Mouse (Mus musculus): ENCODE measurements around the gene Inpp4b.

Gene Inpp4b

DNA sequence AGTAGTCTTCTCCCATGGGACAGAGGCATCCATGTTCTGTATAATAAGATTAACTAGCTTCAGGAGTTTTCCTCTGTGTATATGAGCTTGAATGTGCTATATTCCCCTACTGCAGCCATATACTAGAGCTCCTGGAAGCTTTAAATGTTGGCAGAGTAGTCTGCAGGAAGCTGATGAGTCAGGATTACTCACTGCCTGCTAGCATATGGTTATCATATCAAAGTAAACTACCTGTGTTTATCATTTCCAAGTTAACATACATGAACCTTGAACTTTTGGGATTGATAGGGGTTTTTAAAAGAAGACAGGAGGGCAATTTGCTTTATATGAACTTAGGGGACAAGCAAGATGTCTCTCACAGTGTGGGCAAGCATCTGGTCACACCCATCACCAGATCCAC lies 498.2 kb downstream of the Inpp4b start:
- no peak for DNase-seq (ENCODE audit: low spot score)

- DNase-seq (ENCODE audit: low spot score) = no peak
Observed at GRCm38 (mm10) chr8:81844104-81844982, 502.0 kb downstream of the Inpp4b start.

DNA sequence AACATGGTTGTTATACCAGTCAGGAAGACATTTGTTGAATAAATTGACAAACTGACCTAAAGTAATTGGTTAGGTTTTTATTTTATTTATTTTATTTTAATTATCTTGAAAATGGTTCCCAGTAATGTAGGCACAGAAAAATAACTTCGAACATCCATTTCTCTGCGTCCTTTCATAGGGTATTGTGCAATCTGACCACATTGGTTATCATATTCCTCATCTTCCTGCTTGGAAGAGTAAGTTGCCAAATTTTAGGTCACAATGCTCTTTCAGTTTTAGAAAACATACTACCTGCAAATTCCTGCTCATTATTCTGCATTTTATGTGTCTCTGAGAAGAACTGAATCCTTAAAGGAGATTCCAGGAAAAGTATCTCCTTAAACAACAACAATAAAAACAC lies 505.6 kb downstream of the Inpp4b start:
- DNase-seq (ENCODE audit: low spot score) = no peak

GRCm38 (mm10) chr8:81849976-81850375 lies 507.6 kb downstream of the Inpp4b start:
- no peak for DNase-seq (ENCODE audit: low spot score)

GRCm38 (mm10) chr8:81853184-81853583 lies 510.8 kb downstream of the Inpp4b start:
- no peak for DNase-seq (ENCODE audit: low spot score)

DNA sequence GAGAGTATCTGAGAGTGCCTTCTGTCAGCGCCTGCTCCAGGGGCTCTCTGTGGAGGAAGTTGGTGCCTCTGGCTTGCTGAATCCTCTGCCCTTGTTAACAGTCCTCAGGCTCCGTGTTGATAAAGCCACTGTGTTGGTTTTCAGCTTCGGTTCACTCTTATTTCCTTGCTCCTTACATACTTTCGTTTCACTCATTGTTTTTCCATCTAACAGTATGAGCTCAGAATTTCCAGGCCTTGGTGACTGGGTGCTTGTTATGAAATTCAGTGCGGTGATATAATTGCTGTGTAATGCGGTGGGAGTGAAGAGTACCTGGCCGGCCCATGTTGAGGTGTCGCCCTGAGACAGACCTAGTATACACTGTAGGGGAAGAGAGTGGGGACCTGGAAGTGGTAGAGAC lies 512.2 kb downstream of the Inpp4b start:
- DNase-seq (ENCODE audit: low spot score) = no peak

- no peak for DNase-seq (ENCODE audit: low spot score)
Observed at GRCm38 (mm10) chr8:81855009-81855408, 512.7 kb downstream of the Inpp4b start.

- no peak for DNase-seq (ENCODE audit: low spot score)
Observed at GRCm38 (mm10) chr8:81856120-81856519, 513.8 kb downstream of the Inpp4b start.

DNA sequence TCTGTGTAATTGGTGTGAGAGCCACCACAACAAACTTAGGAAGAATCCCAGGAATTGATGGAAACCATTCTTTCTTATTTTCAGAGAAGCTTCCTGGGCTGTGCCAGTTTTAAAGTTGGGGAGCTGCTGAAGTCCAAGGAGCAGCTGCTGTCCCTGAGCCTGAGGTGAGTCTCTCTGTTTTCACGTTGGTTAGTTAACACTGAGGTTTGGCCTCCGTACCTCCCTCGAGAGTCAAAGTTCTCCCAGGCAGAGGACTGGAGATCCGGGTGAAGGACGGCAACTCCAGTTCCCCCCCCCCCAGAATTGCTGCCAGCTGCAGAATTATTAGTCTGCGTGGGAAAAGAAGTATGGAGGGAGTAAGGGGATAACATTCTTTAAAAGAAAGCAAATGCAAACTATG lies 514.3 kb downstream of the Inpp4b start:
- no peak for DNase-seq (ENCODE audit: low spot score)

DNA sequence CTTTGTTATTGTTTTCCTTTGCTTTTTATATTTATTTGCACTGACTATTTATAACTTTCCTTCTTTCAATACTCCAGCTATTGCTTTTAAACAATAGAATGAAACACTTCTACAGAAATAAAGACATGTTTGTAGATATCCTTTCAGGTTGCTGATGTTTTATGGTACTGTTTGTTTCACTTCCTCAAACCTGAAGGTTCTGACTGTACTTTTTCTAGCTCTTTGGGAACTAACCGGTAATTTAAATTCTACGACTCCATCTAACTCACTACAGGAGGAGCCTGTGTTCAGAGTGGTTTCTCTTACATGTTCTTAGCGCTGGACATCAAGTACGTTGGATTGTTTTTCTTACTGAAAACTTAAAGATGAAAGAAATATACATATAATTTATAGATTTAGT lies 516.0 kb downstream of the Inpp4b start:
- no peak for DNase-seq (ENCODE audit: low spot score)

- DNase-seq (ENCODE audit: low spot score) = no peak
Observed at GRCm38 (mm10) chr8:81859805-81860204, 517.4 kb downstream of the Inpp4b start.

GRCm38 (mm10) chr8:81861311-81861710 lies 519.0 kb downstream of the Inpp4b start:
- no peak for DNase-seq (ENCODE audit: low spot score)

DNA sequence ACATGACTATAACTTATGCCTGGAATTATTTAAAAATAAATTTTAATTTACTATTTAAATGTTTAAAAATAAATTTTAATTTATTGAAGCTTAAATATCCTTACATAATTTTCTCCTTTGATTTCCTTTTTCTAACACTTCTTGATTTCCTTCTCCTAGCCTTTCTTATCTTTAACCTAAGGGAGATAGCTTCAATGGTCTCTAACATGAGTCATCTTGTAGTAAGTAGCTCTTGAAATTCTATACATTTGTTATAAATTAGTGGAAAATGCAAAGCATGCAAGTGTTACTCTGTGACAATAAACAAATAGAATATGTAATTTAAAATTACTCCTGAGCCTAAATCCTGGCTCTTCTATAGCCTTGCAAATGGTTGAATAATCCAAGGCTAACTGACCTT lies 520.4 kb downstream of the Inpp4b start:
- DNase-seq (ENCODE audit: low spot score) = no peak

DNA sequence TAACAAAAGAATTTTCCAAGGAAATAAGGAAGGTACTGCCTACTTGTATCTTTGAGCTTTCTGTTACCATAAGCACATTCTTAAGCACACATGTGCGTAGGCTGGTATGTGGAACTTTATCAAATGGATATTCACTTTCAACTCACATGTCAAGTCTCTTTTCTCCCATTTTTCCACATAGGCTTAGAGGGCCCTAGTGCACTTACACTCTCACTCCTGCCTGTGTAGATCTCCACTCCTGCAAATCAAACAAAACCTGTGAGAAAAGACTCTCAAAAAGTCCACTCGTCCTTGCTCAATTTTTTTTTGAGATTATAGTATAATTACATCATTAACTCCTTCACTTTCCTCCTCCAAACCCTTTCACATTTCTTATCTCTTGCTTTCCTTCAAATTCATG lies 522.0 kb downstream of the Inpp4b start:
- no peak for DNase-seq (ENCODE audit: low spot score)

GRCm38 (mm10) chr8:81865664-81866063 lies 523.3 kb downstream of the Inpp4b start:
- DNase-seq (ENCODE audit: low spot score) = no peak

- no peak for DNase-seq (ENCODE audit: low spot score)
Observed at GRCm38 (mm10) chr8:81867020-81867419, 524.7 kb downstream of the Inpp4b start.

DNA sequence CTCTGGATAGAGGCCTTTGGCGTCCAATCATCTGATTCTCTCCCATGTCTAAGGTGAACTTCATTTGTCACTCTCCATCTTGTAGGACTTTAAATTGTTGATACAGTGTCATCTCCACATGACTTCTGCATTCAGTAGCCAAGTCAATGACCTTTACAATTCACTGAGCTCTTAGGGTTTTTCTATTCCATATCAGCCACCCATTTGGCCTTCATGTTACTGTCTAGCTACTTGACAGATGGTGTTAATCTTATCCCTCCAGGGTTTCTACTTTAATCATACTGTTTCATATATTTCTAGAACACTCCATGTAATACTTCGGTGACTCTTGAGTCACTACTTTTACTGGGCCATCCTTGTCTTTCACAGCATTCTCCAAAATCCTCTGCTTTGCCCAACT lies 528.1 kb downstream of the Inpp4b start:
- DNase-seq (ENCODE audit: low spot score) = no peak

DNA sequence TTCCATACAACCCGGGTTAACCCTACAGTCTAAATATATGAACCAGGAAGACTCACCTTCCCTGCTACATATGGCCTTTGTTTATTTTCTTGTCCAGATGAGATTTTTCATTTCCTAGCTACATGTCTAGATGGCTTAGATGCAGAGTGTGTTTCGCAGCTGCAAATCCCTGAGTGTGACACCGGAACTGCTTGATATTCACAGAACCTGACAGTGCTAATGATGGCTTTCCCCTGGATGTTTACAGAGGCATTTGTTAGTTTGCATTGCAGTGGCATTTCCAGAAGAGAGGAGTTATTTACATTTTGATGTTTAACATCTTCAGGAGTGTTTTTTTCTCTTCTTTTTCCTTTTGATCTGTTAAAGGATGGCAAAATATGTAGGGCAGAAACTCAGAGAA lies 537.7 kb downstream of the Inpp4b start:
- DNase-seq (ENCODE audit: low spot score) = no peak

DNA sequence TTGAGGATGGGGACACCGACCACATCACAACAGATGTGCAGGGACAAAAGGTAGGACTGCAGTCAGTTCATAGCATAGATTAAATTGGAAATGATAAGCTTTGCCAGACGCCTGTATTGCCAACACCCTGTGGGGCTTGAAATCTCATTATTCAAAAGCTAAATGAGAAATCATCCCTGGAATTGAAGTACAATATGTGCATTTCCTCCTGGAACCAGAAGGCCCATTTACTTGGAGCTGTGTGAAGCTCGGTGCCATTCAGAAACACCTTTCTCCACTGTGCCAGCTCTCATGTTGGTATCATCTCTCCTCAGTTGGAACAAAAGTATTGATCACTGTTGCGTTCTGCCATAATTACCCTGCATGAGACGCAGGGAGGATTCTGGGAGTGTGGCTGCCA lies 541.8 kb downstream of the Inpp4b start:
- no peak for DNase-seq (ENCODE audit: low spot score)

DNA sequence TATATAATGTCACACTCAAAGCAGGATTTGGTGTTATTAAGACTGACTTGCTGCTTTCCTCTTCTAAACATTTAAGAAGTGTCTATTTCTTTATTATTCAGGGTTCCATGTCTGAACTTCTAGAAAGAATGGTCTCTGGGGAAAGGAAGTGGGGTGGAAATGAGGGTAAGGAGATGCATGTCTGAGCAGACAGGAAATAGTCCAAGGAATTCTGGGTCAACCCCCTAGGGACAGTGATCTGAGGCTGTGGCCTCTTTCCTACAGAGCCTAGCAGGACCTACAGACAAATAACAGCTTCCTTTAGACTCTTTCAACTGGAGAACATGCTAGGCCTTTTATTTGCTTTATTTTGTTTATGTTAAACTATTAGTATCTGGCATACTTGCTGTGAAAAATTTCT lies 546.5 kb downstream of the Inpp4b start:
- no peak for DNase-seq (ENCODE audit: low spot score)

GRCm38 (mm10) chr8:81893292-81893691 lies 550.9 kb downstream of the Inpp4b start:
- DNase-seq (ENCODE audit: low spot score) = no peak

- no peak for DNase-seq (ENCODE audit: low spot score)
Observed at GRCm38 (mm10) chr8:81946812-81947211, 604.5 kb downstream of the Inpp4b start.

DNA sequence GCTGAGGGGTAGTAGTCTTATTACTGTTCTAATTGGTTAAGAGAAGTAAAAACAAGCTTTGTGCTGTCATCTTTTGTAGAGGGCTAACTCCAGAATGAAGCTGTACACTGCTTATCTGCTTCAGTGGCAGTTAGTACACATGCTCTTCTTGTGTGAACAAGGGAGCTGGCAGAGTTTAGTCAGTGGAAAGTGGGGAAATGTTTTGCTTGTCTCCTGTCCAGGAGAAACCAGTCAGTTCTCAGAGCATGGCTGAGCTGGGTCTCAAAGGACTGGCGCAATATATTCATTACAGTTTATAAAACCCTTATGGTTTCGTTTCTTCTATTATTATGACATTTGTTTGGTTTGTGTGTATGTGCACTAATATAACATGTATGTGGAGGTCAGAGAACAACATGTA lies 610.7 kb downstream of the Inpp4b start:
- DNase-seq (ENCODE audit: low spot score) = no peak

- DNase-seq (ENCODE audit: low spot score) = no peak
Observed at GRCm38 (mm10) chr8:81985128-81985665, 642.8 kb downstream of the Inpp4b start.

Measured in layer of hippocampus, adult 11-12 months (tissue).